Mouse (Mus musculus) bone marrow macrophage, adult 2 months (primary cell): ENCODE data around the gene Spdef.

ENCODE experiments used
- CTCF ChIP-seq: IDR thresholded peaks from 2 replicates; pipeline ENCODE4 v1.5.1; 2012; ENCODE audit warnings: low read depth, mild to moderate bottlenecking, low read length, moderate library complexity
- POLR2A ChIP-seq: IDR thresholded peaks from 2 replicates; pipeline ENCODE4 v1.6.1; 2012; ENCODE audit warnings: mild to moderate bottlenecking, low read depth, low read length, borderline replicate concordance

DNA sequence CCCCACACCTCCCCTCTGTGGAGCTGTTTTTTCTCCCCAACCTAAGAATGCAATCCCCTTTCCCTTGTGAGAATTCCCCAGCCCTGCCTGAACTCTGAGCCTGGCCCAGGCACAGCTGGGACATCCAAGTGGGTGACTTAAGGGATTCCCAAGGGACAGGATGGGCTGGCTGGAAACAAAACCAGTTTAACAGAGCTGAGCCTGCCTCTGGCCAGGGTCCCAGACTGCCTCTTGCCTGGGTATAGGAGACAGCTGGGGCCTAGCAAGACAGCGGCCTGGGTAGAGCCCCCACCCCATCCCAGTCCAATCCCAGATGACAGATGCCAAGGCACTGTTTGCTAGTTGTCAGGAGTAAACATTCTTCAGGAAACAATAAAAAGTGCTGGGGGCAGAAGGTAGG, 15.9 kb downstream of the Spdef start:
- TF ChIP-seq POLR2A (no peak), CTCF (no peak)
